Mouse (Mus musculus) kidney, postnatal 25 days (tissue): ENCODE data around the gene Csrnp2.
A peak's percentile ranks its signal among the peaks of the same experiment; 100 is the strongest.
"Not testable (repeated sequence)": the region's sequence is repeated elsewhere in the genome, so short reads cannot be mapped to it uniquely, and the experiment has no call there.

Experiments
- DNase-seq, 2 experiments: peaks; one replicate each; pipeline ENCODE4 v3.0.0; 2021; ENCODE audit warnings: mixed read lengths in 2 of 2

Csrnp2 gene

DNA sequence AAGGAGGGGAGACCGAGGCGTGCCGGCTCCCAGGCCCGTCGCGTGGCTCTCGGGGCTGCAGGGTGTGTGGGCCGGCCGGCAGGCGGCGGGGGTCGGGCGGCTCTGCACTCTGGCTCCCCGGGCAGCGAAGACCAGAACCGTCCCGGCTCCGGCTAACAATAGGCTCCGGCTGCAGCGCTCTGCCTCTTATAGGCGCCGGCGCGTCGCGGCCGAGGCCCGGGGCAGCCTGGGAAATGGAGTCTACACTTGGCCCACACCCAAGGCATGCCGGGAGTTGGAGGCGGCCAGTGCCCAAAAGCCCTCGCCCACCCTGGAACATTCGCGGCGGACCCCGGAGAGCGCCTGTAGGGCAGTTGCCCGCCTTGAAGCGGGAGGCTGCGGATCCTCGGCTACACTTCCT lies at the start of gene Csrnp2:
TSS of gene Csrnp2 (minus strand) at position 387 of the 400 bp plus-strand sequence.
- peak; percentile 93 to 95 for DNase-seq

DNA sequence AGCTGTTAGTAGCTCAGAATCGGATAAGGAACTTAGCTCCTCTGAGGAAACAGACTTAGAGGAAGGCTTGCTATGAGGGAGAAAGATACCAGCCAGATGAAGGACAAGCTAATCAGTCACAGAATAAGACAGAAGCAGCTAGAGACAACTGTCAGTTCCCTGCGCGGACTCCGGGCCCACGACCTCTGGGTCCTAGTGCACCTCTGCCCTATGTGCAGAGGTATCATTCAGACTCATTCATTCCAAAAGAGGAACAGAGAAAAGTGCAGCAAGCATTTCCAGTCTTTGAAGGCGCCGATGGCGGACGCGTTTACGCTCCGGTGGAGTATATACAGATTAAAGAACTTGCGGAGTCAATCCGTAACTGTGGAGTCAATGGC lies 48.4 kb upstream of the Csrnp2 start:
- not testable (repeated sequence) for DNase-seq

DNA sequence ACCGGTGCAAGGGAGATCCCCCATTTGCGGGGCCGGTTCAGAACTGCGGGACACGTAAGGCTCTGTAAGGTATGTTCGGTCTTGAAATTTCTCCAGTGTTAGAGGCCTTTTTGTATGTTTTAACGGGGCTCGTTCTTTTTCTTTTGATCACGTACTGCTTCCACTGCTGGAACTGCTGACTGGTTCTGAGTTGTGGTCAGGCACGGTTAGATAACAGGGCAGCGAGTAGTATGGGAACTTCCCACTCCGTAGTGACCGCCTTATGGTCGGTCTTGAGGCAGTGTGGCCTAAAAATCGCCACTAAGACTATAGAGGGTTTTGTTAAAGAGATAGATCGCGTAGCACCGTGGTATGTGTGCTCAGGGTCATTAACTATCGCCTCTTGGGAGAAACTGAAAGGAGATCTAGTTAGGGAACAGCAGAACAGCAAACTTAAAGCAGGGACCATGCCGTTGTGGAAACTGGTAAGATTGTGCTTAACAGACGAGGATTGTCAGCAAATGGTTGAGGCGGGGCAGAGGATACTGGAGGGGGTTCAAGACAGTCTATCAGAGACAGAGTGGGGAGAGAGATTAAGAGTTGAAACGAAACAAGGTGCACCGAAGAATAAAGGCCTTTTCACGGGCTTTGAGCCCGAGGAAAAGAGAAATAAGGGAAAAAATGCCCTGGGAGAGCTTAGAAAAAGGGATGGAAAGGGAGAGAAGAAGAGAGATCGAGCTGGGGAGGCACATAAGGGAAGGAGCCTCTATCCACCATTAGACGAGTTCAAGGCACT lies 47.8 kb upstream of the Csrnp2 start:
- DNase-seq, result not testable (repeated sequence)

DNA sequence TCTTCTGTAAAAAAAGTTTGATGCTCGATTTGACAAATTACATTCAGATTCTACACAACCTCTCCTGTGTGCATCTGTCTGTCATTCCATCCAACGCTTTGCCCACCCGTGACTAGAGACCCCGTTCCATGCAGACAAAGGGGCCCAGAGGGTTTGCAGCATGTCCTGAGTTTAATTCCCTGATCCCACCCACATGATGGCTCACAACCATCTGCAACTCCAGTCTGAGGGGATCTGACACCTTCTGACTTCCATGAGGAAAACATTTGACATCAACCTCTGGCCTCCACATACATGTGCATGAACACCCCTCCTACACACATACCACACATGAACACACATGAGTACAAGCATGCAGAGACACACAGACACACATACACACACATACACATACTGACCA lies 46.1 kb upstream of the Csrnp2 start:
- no peak for DNase-seq

- not testable (repeated sequence) for DNase-seq
Measured at GRCm38 (mm10) chr15:100541001-100541400, 45.7 kb upstream of the Csrnp2 start.

DNA sequence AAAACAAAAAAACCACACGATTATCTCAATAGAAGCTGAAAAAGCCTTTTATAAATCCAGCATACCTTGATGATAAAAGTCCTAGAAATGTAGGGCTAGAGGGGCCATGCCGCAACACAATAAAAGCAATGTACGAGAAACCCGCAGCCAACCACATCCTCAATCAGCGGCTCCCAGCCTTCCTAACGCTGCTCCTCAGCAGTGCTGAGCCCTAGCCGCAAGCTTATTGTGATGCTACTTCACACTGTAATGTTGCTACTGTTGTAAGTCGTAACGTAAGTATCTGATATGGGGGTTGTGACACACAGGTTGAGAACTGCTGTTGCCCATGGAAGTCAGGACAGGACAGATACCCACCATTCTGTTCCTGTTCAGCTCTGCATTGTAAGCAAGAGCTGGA lies 44.1 kb upstream of the Csrnp2 start:
- DNase-seq, result no peak

DNA sequence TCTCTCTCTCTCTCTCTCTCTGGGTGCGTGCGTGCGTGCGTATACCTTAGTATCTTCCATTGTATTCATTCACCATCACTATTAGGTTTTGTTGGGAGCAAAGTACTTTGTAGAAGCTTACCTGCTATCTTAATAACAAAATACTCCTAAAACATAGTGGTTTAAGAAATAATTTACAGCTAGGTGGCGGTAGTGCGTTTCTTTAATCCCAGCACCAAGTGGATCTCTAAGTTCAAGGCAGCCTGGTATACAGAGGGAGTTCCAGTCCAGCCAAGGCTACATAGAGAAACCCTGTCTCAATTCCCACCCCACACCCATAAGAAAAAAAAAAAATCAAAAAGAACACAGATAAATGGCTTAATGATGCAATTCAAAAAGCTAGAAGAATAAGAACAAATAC lies 42.6 kb upstream of the Csrnp2 start:
- DNase-seq, result peak in 1 of 2 experiments; percentile 49

DNA sequence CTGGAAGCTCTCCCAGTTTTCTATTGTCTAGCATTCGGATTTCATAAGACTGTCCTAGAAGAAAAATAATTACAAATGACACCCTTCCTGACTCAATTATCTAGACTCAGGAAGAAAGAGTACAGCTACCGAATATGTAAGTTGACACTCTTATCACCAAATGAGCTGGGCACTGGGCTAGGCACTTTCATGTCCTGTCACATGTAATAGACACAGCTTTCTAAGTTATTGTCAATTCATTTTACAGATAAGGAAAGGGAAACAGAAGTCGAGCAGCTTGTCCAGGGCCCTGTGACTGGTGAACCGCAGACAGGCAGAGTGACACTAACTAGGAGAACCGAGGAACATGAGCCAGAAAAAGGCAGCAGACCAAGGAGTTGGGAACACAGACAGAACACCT lies 32.6 kb upstream of the Csrnp2 start:
- no peak for DNase-seq

- no peak for DNase-seq
Measured at GRCm38 (mm10) chr15:100525405-100525804, 30.1 kb upstream of the Csrnp2 start.

GRCm38 (mm10) chr15:100520306-100520705 lies 25.0 kb upstream of the Csrnp2 start:
- DNase-seq, result no peak

- no peak for DNase-seq
Measured at GRCm38 (mm10) chr15:100515121-100515520, 19.8 kb upstream of the Csrnp2 start.

- no peak for DNase-seq
Measured at GRCm38 (mm10) chr15:100513387-100513786, 18.1 kb upstream of the Csrnp2 start.

GRCm38 (mm10) chr15:100510072-100510471 lies 14.8 kb upstream of the Csrnp2 start:
- no peak for DNase-seq

GRCm38 (mm10) chr15:100508454-100509167 lies 13.3 kb upstream of the Csrnp2 start:
- DNase-seq, result no peak

DNA sequence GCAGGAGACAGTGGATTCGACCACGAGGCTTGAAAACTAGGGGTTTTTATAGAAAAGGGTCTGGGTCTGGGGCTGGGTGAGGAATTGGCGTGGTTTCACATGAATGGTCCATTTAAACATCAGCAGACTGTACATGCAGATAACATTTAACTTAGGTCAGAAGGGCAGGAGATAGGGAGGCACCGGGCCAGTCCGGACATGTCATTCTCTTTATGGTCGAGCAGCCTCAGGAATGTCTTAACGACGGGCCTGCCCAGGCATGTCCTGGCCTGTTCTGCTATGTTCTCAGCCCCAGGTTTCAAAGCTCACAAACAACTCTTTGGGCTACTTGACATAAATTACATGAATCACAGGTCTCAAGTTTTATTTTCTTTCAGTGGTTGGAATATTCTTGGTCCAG lies 4.2 kb upstream of the Csrnp2 start:
- not testable (repeated sequence) for DNase-seq

- peak; percentile 26 to 58 for DNase-seq
Measured at GRCm38 (mm10) chr15:100494647-100495046, 641 bp downstream of the Csrnp2 start.

DNA sequence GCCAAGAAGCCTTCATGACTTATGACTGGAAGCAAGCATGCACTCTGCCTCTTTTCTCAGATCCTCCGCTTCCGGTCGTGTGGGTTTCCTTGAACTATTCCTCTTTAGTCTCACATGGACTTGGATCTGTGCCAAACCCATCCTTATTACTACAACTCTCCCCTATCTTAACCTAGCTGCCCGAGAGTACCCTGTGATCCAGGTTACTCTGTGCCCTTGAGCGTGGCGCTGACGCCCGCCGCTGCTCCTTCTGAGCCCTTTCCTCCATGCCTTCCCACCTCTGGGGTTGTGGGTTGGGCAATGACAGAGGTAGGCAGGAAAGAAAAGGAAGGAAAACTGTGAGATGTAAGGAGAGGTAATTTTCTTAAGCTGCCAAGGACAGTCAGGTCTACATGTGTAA lies 3.3 kb downstream of the Csrnp2 start:
- DNase-seq, result peak in 1 of 2 experiments; percentile 18

DNA sequence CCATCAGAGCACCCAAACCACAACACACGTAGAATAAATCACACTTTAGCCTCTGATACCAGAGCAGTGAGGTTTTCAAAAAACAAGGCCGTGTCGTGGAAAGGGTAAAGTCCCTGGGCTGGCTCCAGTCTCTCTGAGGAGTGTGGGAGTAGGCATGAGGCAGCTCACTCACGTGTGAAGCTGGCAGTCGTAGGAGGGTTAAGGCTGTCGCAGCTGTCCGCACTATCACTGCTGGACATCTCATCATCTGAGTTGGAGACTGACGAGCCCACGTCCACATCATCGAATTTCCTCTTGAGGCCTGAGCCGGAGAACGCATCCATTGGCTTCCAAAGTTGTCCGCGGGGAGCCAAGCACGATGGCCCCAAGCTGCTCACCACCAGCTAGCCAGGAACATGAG lies 6.0 kb downstream of the Csrnp2 start:
- DNase-seq, result peak; percentile 49 to 70

GRCm38 (mm10) chr15:100488297-100488696 lies 7.0 kb downstream of the Csrnp2 start:
- not testable (repeated sequence) for DNase-seq

DNA sequence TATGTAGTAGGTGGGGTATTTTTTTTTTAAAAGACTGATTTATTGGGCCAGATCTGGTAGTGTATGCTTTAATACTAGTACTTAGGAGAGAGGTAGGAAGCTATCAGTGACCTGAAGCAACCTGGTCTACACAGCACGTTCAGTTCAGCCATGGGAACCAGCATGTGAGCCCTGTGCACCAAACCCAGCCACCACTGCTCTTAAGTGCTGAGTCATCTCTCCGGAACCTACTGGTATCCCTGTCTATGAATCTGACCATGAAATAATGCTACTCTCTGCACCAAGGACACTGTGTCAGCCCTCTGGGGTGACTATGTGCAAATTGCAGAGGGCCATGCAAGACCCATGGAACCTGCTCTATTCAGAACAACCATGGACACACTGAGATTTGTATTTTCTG lies 8.2 kb downstream of the Csrnp2 start:
- no peak for DNase-seq

DNA sequence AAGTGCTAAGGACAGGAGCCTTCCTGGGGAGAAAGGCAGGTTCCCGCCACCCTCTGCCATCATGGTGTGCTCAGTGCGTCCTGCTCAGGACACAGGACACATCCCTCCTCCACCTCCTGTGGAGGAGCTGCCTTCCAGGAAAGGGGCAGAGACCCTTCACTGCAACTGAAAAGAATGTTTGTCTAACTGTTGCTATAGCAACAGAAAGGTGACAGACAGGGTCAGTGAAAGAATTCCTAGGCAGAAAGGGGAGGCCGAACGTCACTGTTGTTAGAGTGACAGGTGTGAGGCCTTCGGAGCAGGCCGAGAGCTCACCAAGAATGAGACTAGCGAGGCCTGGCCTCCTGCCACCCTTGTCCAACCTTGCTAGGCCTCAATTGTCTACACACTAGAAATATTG lies 8.8 kb downstream of the Csrnp2 start:
- no peak for DNase-seq

DNA sequence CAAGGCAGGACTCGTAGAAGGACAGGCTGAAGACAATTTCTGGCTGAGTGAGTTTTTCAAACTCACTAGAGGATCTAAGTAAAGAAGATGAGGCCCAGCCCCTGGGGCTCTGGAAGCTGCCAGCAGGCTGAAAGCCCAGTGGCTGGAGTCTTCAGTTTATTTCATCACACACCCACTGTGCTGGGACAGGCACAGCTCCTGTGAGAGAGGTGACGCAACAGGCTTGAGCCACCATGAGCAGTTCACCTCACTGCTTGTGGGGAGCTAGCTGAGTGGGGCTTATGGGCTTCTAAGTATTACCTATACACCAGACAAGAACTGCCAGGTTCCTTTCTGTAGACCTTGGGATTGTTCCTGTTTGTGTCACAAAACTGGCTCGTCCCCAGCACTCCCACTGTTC lies 9.7 kb downstream of the Csrnp2 start:
- DNase-seq, result no peak

- no peak for DNase-seq
Measured at GRCm38 (mm10) chr15:100478925-100479324, 16.4 kb downstream of the Csrnp2 start.

GRCm38 (mm10) chr15:100478351-100478750 lies 16.9 kb downstream of the Csrnp2 start:
- no peak for DNase-seq
